Mouse (Mus musculus) liver, postnatal 0 days (tissue): Measurements from ENCODE around the gene Tdpoz1.
"Not testable (repeated sequence)": the region's sequence is repeated elsewhere in the genome, so short reads cannot be mapped to it uniquely, and the experiment has no call there.

Experiments used
- CTCF ChIP-seq: sonication (generic); IDR thresholded peaks from 2 replicates; pipeline ENCODE4 v1.5.1; 2016; ENCODE audit warnings: antibody characterized with exemption, low read depth
- EP300 ChIP-seq: IDR thresholded peaks from 2 replicates; pipeline ENCODE4 v1.6.1; 2016; ENCODE audit warnings: antibody characterized with exemption, low read depth, mild to moderate bottlenecking

GRCm38 (mm10) chr3:93670805-93671503, 5.2 kb downstream of the Tdpoz1 start:
- TF ChIP-seq CTCF, EP300: not testable (repeated sequence)
